Mouse (Mus musculus) layer of hippocampus, postnatal 36 days (tissue): Measurements from ENCODE around the gene Gadd45a. TPM values are rescaled to one million over a fixed set of nuclear protein-coding genes. Genes with fewer than 3 reads are reported as not detected.
A peak's percentile ranks its signal among the peaks of the same experiment; 100 is the strongest.
"Not testable (repeated sequence)": the region's sequence is repeated elsewhere in the genome, so short reads cannot be mapped to it uniquely, and the experiment has no call there.

Source experiments
- DNase-seq, 2 experiments: peaks; one replicate each; pipeline ENCODE4 v3.0.0; 2022
- total RNA-seq, 2 experiments: library from RNA; stranded (reverse); gene quantifications; 2 replicates each; pipeline ENCODE4 v1.2.3; 2021

Gene Gadd45a
- total RNA-seq, 2 experiments from 2014 or later: 8.1 to 11.7 TPM

DNA sequence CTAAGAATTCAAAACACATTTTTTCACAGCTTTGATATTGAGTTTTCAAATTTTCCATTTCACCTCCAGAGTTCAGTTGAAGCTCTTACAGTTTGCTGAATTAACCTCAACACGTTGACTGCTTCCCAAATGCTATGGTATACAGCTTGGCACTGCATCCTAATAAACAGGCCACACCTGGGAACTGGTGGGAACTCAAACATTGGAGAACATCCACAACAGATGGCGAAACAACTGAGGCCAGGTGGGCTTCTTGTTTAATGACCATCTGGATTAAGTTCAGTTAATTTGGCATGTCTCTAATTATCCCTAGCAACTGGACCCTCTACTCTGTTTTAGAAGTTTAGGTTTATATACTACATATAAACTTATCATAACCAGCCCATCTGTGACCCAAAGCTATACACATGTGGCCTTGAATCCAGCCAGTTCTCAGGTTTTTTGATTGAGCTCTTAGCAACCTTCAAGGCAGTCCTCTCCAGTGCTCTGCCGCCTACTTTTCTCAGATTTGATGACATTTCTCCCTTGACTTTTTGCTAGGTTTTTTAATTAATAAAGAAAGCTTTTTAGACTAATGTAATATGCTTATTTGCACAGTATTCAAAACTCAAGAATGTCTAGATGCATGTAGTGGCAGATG lies 10.9 kb upstream of the Gadd45a start:
- DNase-seq: no peak

DNA sequence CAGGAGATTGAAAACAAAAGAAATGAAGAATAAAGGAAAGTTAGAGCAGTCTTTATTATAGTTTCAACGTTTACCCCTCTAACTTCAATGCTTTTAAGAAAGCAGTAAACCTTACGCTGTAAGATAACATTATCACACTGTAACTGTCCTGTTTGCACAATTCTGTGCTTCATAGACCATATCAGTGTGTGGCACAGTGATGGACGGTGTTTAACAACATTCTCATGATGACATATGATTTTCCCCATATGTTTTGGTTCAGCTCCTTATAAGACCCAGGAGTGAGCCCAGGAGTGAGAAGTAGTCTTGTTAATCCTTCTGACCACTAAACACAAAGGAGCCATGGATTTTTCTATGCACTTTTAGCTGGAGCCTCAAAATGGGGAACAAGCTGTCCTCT lies 9.7 kb upstream of the Gadd45a start:
- DNase-seq: no peak

DNA sequence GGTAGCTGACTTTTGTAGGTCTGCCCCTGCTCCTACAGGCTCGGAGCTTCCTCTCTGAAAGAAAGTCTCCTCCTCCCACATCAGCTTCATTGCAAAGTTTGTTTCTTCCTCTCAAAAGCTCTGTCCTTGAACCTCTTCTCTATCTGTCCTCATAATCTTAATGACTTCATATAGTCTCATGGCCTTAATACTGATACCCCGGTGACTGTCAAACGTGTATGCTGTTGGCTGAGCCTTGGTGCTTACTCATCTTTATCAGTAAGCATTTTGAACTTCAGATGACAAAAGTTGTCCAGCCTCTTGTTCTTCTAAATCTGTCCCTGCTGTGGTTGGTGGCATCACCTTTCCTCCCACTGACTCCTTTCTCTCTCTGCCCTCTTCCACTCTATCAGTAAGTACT lies 8.2 kb upstream of the Gadd45a start:
- no peak for DNase-seq

DNA sequence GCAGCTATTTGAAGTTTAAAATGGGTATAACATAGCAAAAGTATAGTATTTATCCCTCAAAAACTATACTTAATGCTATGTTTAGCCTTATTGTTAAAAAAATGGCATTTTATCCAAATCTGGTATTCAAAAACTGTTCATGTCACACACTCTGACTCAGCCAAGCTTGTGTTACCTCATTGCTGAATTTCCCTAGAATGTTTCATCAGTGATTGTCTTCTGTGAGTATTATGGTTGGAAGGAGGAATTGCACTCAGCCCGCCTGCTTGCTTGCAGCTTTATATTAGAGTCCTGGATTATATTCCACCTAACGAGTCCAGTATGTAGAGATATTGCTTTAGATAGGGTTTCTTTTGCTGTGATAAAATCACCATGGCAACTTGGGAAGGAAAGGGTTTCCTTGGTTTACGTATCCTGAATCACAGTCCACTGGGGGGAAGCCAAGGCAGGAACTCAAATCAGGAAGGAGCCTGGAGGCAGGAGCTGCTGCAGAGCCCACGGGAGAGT lies 3.7 kb upstream of the Gadd45a start:
- no peak for DNase-seq

DNA sequence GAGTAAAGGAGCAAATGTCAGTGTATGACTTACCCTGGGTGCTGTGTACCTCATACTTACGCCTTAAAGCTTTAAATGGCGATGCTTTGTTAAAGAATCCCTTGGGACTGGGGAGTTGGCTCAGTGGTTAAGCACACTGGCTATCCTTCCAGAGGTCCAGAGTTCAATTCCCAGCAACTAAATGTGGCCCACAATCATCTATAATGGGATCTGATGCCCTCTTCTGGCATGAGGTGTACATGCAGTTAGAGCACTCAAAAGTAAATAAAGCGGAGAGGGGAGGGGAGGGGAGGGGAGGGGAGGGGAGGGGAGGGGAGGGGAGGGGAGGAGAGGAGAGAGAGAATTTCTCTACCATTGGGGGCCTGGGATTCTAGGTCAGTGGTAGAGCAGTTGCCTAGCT lies 1.7 kb upstream of the Gadd45a start:
- DNase-seq: no peak

DNA sequence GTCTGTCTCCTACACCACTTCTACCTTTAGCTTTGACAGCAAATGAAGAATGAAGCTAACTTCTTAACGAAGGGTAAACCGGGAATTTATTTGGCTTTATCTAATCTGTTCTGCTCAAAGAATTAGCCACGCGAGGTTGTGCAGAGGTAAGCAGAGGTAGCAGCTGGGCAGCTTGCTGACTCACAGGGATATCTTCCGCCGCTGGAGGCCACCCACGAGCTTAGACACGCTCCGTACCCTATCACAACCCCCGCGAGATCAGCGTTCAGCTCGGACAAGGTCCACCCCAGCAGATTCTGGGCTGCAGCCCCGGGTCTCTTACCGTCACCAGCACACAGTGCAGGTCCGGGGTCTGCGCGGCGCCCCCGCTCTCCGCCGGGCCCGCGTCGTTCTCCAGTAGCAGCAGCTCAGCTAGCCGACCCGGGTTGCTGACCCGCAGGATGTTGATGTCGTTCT lies 873 bp downstream of the Gadd45a start:
- DNase-seq: peak; percentile 73 to 74

DNA sequence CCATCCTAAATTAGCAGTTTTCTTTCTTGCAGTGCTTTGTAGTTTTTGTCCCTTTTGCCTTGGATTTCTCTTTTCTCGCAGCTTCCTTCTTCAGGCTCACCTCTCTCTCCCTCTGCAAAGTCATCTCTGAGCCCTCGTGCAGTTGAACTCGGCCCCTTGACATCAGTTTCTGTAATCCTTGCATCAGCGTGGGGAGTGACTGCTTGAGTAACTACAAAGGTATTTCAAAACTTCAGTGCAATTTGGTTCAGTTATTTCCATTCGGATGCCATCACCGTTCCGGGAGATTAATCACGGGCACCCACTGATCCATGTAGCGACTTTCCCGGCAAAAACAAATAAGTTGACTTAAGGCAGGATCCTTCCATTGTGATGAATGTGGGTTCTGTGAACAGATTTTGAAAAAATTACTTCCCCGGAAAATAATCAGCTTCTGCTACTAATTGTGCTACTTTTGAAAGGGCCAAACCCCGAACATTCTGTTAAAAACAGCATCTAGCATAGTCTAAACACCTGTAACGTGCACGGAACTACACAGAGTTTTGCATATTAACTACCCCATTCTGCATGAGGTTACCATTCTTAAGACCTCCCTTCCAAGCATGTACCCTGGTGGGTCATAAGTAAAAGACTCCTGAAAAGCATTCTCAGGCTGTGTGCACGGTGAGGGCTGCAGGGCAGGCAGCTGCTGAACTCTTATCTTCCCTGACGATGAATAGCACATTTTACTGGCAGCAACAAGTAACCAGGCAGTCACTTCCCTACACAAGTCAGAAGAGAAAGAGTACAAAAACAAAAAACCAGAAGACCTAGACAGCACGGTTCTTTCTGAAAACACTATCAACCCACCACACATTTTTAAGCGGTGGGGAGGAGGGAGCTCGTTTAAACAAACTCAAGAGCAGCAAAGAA lies 1.6 kb downstream of the Gadd45a start:
- no peak for DNase-seq

DNA sequence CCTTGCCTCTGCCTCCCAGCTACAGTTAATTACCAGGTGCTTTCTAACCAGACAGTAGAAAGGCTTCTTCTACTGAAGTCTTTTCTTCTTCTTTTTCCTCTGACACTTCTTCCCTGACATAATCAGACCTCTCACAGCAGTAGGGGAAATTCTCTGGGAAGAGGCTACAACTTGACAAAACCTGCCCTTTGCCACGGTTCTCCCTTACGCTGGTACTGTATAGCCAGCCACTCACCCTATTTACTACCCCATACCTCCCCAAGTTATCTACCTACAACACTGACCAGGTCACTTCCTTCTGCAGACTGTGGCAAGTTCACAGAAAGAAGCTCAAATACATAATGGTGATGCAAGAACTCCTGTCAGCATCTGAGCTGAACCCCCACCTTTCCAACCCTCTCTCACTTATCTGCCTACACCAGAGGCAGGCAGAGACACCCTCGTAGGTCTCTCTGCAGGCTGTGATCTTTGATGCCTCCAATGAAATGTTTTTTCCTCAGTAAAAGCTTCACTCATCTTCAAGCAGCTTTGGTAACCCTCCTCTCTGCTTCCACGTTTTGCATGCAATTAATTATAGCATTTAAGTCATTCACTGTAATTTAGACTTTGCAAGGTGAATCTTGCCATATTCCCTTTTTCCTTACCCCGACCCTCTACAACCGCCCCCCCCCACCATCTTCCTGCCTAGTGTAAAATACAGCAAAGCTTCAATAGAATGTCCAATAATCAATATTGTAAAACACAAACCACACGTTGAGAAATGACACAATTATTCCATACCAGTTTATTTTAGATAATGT lies 2.7 kb downstream of the Gadd45a start:
- no peak for DNase-seq

DNA sequence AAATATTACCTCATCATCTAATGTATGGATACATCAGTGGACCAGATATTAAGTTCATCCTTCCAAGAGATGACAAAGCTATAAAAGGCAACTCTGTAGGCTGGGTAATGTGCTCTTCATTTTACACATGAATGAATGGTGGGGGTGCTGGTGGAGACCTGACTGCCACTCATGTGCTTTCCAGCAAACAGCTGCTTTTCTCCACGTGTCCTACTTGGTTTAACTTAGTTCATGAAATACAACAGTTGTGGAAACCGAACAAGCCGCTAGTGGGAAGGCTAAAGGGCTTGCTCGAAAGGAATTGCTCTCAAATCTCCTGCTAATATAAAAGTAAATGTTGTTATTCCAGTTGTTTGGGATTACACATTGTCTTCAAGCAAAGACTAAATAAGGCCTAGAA lies 3.7 kb downstream of the Gadd45a start:
- DNase-seq: no peak

DNA sequence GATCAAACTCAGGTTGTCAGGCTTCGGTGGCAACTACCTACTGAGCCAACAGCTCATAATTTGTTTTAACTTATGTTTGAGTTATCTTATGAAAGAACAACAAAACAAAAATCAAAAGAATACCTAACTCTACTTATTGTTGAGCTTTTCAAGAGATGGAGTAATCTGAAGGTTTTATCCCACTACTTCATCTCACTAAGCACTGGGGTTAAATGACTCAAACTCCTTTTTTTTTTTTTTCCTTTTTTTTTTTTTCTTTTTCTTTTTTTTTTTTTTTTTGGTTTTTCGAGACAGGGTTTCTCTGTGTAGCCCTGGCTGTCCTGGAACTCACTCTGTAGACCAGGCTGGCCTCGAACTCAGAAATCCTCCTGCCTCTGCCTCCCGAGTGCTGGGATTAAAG lies 4.3 kb downstream of the Gadd45a start:
- not testable (repeated sequence) for DNase-seq

DNA sequence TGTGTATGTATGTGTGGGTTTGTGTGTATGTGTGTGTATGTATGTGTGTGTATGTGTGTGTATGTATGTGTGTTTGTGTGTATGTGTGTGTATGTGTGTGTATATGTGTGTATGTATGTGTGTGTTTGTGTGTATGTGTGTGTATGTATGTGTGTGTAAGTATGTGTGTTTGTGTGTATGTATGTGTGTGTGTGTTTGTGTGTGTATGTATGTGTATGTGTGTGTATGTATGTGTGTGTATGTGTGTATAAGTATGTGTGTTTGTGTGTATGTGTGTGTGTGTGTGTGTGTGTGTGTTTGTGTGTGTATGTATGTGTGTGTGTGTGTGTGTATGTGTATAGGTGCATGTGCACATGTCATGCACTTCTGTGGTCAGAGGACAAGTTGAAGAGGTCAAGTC lies 4.7 kb downstream of the Gadd45a start:
- DNase-seq: not testable (repeated sequence)

DNA sequence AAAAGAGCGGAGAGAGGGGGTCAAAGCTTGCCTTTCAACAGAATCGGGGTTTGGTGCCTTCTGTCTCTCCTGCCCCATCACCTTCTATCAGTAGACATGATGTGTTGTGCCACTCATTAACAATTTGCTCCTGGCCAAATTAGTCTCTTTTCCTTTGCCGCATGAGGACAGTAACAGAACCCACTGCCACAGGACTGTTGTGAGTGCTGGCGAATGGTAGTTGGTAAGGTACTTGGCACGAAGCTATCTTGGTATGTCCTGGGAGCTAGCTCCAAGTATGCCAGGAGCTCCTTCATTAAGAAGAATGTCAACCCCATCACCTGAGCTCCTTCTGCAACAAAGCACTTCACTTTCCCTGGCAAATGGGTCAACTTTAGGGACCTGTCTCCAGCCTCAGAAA lies 6.4 kb downstream of the Gadd45a start:
- no peak for DNase-seq

DNA sequence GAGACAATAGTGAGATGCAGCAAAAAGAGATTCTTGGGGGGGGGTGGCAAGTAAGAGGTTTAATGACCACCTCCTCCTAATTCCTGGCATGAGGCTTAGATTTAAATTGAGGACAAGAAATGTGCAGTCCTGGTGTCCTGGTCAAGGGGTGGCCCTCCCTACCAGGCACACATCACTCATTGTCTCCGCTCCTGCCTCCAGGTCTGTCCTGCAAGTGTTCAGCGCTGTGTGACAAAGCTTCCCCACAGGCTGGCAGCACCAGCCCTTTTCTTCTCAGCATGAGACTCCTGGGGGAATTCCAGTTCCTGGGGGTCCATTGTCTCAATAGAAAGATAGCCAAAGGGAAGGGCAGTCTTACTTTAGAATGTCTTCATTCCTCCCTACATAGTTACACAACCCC lies 6.8 kb downstream of the Gadd45a start:
- no peak for DNase-seq

DNA sequence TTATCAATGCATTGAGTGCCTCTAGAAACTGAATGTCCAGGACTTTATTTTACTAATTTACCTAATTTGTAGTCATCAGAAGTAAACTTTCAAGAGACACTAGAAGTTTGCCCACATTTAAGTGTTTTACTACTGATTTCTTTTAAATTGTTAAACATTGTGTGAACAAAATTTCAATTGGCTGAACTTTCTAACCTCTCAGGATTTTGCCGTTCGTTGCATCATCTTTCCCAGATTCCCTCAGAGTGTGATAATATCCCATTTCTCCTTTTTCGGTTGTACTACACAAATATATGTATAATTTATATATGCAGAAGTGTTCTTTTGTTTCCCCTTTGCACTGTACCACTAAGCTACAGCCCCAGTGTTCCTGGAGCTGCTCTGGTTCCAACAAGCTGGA lies 7.3 kb downstream of the Gadd45a start:
- no peak for DNase-seq

DNA sequence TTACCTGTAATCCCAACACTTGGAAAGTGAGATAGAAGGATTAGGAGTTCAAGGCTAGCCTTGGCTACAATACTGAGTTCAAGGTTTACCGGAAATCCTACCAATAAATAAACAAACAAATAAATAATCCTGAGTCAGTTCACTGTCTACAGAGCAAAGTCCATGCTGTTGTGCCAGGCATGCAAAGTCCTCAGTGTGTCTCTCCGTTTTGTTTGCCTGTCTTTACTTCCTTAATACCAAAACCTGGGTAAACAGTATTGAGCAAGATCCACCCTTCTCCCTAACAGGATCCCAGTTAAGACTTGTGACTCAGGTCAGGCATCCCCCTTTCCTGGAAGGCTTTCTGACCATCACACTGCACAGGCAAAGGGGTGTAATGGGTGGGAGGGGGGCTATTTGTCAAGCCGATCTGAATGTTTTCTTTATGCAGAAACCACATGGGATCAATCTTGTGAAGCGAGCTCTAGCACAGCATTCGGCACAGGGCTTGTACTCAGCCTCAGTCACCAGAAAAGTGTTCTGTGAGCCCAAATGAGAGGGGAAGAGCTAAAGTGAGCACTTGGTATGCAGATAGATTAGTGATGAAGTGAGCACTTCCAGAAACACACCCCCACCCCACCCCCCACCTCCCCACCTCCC lies 7.8 kb downstream of the Gadd45a start:
- no peak for DNase-seq

DNA sequence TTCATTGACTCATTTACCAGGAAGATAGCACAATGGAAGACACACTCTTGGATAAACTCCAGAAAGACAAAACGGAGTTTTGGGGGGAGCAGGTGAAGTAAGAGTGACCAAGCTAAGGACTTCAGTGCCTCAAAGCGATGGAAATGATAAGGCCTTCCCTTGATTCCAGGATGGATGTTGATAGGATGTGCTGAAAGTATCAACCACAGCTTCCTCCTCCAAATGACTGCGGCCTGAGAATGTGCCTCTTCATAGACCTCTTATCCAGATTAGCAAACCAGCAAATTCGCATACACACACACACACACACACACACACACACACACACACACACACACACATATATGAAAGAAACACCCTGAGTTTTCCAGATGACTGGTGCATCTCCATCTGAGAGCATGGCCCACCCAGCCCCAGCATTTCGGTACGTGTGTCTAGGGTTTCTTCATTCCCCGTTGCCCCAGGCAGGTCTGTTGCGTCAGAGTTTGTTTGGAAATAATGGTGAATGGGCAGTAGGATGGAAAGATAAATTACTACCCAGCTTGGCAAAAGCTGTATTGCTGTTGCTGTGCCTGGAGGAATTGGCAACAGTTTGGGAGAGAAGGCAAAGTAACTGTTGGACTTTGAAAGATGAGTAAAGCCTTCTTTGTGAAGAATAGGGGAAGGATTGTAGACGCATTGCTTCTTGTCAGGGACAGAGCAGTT lies 9.7 kb downstream of the Gadd45a start:
- no peak for DNase-seq

DNA sequence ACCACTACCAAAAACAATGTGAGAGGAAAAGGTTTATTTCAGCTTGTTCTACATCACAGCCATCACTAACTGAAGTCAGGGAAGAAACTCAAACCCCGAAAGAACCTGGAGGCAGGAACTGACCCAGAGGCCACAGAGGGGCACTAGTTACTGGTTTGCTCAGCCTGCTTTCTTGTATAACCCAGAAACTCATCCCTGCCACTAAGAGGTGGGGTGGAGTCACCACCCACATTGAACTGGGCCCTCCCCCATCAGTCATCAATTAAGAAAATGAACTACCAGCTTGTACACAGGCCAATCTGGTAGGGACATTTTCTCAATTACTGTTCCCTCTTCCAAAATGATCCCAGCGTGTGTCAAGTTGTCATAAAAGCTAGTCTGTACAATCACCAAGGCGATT lies 10.6 kb downstream of the Gadd45a start:
- no peak for DNase-seq

DNA sequence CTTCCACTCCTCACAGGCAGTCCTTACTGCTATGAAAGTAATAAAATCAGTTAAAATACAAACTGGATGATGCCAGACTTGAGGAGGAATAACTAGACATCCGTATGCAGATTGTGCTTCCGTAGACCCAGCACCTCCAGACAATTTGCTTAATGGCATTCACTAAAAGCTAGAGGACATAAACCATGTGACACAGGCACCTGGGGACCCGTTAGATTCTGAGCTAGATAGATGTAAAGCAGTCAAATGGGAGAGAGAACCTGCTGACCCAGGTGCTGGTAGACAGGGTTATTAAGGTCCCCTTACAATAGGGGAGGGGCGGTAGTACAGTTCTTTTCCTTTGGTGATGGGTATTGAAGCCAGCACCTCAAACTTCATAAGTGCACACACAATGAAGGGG lies 13.5 kb downstream of the Gadd45a start:
- DNase-seq: no peak

DNA sequence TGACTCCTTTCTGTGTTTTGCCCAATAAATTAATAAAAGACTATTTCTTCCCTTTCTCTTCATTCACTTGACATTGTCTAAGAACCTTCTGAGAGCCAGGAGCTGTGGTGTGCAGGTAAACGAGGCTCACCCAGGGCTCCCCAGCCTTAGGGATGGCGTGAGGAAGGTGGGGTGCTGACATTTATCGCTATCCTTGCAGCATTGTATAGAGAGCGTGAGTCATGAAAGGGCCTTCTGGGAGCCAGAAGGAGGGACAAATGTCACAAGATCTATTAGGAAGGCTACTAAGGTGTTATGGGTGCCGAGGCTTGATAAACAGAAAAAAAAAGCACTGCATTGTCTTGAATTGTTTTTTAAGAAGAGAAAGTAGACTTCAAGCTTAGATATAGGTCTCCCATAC lies 15.9 kb downstream of the Gadd45a start:
- no peak for DNase-seq

DNA sequence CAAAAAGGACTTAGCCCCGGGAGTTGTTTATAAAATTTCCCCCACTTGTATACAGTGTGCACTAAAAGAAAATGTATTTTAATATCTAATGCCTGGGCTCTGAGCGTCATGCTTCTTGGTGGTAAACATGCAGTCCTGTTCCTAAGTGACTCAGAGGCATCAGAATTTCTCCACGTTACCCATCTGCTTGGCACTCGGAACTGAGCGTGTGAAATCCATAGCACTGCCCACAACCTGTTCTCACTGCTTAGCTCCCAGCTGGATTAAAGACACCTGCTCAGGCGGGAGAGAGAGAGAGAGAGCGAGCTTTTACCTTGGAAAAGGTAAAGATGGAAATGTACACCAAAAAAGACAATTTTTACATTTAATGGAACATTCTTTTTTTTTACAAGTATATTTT lies 18.3 kb downstream of the Gadd45a start:
- not testable (repeated sequence) for DNase-seq

DNA sequence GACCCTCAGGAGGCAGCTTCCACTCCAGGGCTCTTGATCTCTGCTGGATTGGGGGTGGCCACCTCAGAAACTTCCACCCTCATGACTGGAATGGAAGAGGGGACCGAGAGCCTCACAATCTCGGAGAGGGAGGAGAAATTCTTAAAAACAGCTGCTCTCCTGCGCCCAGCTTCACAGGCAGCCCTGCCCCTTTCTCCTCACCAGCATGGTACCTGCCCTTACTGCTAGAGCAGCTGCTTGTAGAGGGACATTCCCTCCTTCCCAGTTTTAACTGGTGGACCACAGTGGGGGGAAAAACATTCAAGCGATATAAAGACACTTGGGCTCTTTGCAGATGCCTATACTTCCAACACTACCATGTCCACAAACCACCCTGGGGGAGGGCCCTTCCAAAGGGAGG lies 18.9 kb downstream of the Gadd45a start:
- DNase-seq: no peak
